Mouse (Mus musculus) midbrain, postnatal 0 days (tissue): ENCODE results near the gene Fbxl14. TPM values are rescaled to one million over a fixed set of nuclear protein-coding genes. Genes with fewer than 3 reads are reported as not detected.
A peak's percentile ranks its signal among the peaks of the same experiment; 100 is the strongest.

ENCODE experiments used
- ATAC-seq: fragments of 200-750 bp; cut with Nextera tagmentation; 2 replicates; pipeline ENCODE4 v1.8.0; 2017; ENCODE audit warnings: moderate number of reproducible peaks, mild to moderate bottlenecking, moderate TSS enrichment, moderate library complexity; ENCODE audit not compliant: low FRiP score
- DNase-seq: peaks from one replicate; pipeline ENCODE4 v3.0.0-alpha.2; 2015; ENCODE audit warnings: low spot score
- H3K27ac ChIP-seq: fragments of 300-500 bp; sonication (generic); 2 replicates; pipeline ENCODE4 v1.5.1; 2014; ENCODE audit warnings: low read depth, mild to moderate bottlenecking, low read length, mixed read lengths
- H3K27me3 ChIP-seq: fragments of 300-500 bp; sonication (generic); 2 replicates; pipeline ENCODE4 v1.6.1; 2014; ENCODE audit warnings: low read length, control low read depth, mixed read lengths; ENCODE audit not compliant: insufficient read depth
- H3K36me3 ChIP-seq: fragments of 300-500 bp; sonication (generic); 2 replicates; pipeline ENCODE4 v1.6.1; 2014; ENCODE audit warnings: low read length, control low read depth, mixed read lengths; ENCODE audit not compliant: insufficient read depth
- H3K4me1 ChIP-seq: fragments of 300-500 bp; sonication (generic); 2 replicates; pipeline ENCODE4 v1.6.1; 2014; ENCODE audit warnings: mild to moderate bottlenecking, control low read depth, antibody characterized with exemption, low read length, mixed read lengths; ENCODE audit not compliant: insufficient read depth
- H3K4me2 ChIP-seq: fragments of 300-500 bp; sonication (generic); 2 replicates; pipeline ENCODE4 v1.6.1; 2014; ENCODE audit warnings: low read depth, mild to moderate bottlenecking, low read length, mixed read lengths; ENCODE audit not compliant: poor library complexity, severe bottlenecking
- H3K4me3 ChIP-seq: fragments of 300-500 bp; sonication (generic); 2 replicates; pipeline ENCODE4 v1.5.1; 2014; ENCODE audit warnings: low read depth, mild to moderate bottlenecking, low read length, moderate library complexity
- H3K9ac ChIP-seq: fragments of 300-500 bp; sonication (generic); replicated peaks from 2 replicates; pipeline ENCODE4 v1.6.1; 2014; ENCODE audit warnings: mild to moderate bottlenecking, low read length, moderate library complexity, mixed read lengths; ENCODE audit not compliant: poor library complexity, severe bottlenecking
- H3K9me3 ChIP-seq: fragments of 300-500 bp; sonication (generic); 2 replicates; pipeline ENCODE4 v1.6.1; 2016; ENCODE audit warnings: low read length, control low read depth
- CTCF ChIP-seq: IDR thresholded peaks from 2 replicates; pipeline ENCODE4 v1.5.1; 2016; ENCODE audit warnings: antibody characterized with exemption, mild to moderate bottlenecking
- WGBS: fragments of 180-500 bp; shearing (Covaris S2); extraction: QIAGEN DNeasy Blood & Tissue Kit; methylation state at CpG from one replicate; pipeline ENCODE4 v1.1.7; 2014; 5-methylcytosine and 5-hydroxymethylcytosine counted together
- polyA plus RNA-seq: library from polyadenylated mRNA; unstranded; fragments of >200 nt; fragmentation: Nextera tagmentation; extraction: Ambion mirVana; gene quantifications from 2 replicates; pipeline ENCODE4 v1.2.1, GENCODE M21; 2015
- total RNA-seq: library from RNA; depleted of rRNA; stranded (reverse); fragments of >200 nt; gene quantifications from 2 replicates; pipeline ENCODE4 v1.2.3, GENCODE M21; 2014

Fbxl14 gene
- total and polyA plus RNA-seq, 2 experiments from 2014 or later = 1.7 to 45.9 TPM

GRCm38 (mm10) chr6:119508221-119508620 lies 28.8 kb downstream of the Fbxl14 start:
- 92% methylated on average over 6 of the region's 6 CpGs for WGBS
- DNase-seq (no peak), ATAC-seq (no peak)
- Histone ChIP-seq H3K4me3 (no peak overlapping the region), H3K4me2 (no peak overlapping the region), H3K4me1 (no peaks in the 10 kb centered on the region), H3K27ac (no peak overlapping the region), H3K9me3 (no peaks in the 10 kb centered on the region), H3K27me3 (no peaks in the 10 kb centered on the region), H3K9ac (no peak overlapping the region), H3K36me3 (no peaks in the 10 kb centered on the region)
- TF ChIP-seq CTCF = no peak

DNA sequence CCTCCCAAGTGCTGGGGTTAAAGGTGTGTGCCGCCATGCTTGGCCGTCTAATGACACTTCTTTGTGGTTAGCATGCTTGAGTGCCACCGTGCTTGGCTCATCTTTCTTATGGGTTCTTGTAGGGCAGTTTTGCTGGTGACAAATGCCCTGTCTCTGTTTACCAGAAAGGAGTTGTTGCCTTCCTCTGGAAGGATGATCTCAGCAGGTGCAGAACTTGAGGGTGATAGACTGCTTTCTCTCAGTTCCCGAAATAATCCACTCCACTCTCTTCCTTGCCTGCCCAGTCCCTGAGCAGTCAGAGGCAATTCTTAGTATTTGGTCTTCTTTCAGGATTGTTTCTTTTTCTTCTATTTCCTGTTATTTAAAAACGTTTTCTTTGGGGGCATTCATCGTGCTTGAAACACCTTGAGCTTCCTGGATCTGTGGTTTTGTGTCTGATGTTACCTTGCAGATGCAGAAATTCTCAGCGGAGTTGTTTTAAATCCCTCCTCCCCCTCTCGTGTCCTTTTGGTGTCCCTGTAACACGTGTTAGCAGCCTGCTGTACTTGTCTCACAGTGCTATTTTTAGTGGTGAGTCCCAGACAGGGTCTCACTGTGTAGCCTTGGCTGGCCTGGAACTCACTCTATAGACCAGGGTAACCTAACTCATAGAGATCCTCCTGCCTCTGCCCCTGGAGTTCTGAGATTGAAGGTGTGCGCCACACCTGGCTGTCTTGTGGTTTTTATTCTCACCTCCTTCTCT lies 29.3 kb downstream of the Fbxl14 start:
- no peak overlapping the region for H3K4me3 ChIP-seq
- no peak overlapping the region for H3K4me2 ChIP-seq
- no peak for DNase-seq
- 82% methylated on average over 10 of the region's 10 CpGs for WGBS
- no peaks in the 10 kb centered on the region for H3K4me1 ChIP-seq
- no peaks in the 10 kb centered on the region for H3K36me3 ChIP-seq
- no peaks in the 10 kb centered on the region for H3K27me3 ChIP-seq
- no peak for ATAC-seq
- TF ChIP-seq CTCF = no peak
- no peak overlapping the region for H3K27ac ChIP-seq
- H3K9me3 ChIP-seq = no peaks in the 10 kb centered on the region
- no peak overlapping the region for H3K9ac ChIP-seq

DNA sequence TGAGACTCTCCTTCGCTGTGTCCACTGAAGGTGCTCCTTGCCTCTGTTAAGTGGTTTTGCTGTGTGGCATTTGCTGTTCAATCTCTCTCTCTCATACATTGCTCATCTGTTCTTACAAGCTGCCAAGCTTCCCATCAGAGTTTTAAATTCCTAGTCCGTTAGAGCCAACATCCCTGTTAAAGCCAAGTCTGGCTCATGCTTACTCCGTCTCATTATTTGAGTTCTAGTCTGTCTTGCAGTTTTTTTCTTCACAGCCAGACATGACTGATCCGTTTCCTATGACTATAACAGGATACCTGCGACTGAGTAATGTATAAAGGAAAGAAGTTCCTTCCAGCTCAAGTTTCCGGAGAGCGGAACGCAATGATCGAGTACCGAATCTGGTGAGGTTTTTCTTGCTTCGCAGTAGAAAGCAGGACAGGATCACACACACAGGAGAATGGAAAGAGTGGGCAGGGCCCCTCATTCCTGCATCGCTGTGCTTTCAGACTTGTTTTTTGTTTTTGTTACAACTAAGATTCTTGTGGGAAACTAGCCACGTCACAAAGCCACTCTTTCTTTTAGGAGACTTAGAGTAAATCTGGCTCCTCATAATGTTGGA lies 30.1 kb downstream of the Fbxl14 start:
- Histone ChIP-seq H3K27ac (no peak overlapping the region), H3K9me3 (no peaks in the 10 kb centered on the region), H3K4me2 (no peak overlapping the region), H3K27me3 (no peaks in the 10 kb centered on the region), H3K9ac (no peak overlapping the region), H3K4me1 (0 out of 2 replicates have a peak, but pooled peaks cover 2% of the 10 kb centered on the region), H3K4me3 (no peak overlapping the region), H3K36me3 (no peaks in the 10 kb centered on the region)
- TF ChIP-seq CTCF = no peak
- ATAC-seq (no peak), DNase-seq (no peak)
- 91% methylated on average over 13 of the region's 13 CpGs for WGBS

- no peaks in the 10 kb centered on the region for H3K36me3 ChIP-seq
- ATAC-seq (no peak), DNase-seq (no peak)
- 90% methylated on average over 11 of the region's 11 CpGs for WGBS
- TF ChIP-seq CTCF = no peak
- H3K27ac ChIP-seq = no peak overlapping the region
- no peak overlapping the region for H3K4me2 ChIP-seq
- H3K4me1 ChIP-seq = 0 out of 2 replicates have a peak, but pooled peaks cover 3% of the 10 kb centered on the region
- no peak overlapping the region for H3K4me3 ChIP-seq
- no peaks in the 10 kb centered on the region for H3K27me3 ChIP-seq
- H3K9me3 ChIP-seq = no peaks in the 10 kb centered on the region
- H3K9ac ChIP-seq = no peak overlapping the region
Measured at GRCm38 (mm10) chr6:119512701-119513100, 33.2 kb downstream of the Fbxl14 start.

DNA sequence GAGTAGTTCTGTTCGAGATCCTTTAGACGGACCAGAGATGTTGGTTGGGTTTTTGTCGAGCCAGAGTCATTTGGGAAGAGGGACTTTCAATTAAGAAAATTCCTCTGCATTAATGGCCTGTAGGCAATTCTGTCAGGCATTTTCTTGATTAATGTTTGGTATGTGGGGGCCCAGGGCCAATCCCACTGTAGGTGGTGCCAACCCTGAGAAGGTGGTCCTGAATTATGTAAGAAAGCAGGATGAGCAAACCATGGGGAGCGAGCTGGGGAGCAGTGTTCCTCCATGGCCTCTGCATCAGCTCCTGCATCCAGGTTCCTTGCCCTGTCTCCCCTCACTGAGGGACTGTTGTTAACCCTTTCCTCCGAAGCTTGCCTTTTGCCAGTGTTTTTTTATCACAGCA lies 34.0 kb downstream of the Fbxl14 start:
- ATAC-seq (no peak), DNase-seq (no peak)
- Histone ChIP-seq H3K4me2 (no peak overlapping the region), H3K9ac (no peak overlapping the region), H3K27me3 (no peaks in the 10 kb centered on the region), H3K9me3 (no peaks in the 10 kb centered on the region), H3K4me1 (0 out of 2 replicates have a peak, but pooled peaks cover 3% of the 10 kb centered on the region), H3K36me3 (no peaks in the 10 kb centered on the region), H3K4me3 (no peak overlapping the region), H3K27ac (no peak overlapping the region)
- TF ChIP-seq CTCF = no peak
- WGBS = 81% methylated on average over 5 of the region's 5 CpGs

GRCm38 (mm10) chr6:119514085-119514484 lies 34.6 kb downstream of the Fbxl14 start:
- Histone ChIP-seq H3K4me3 (no peak overlapping the region), H3K9ac (no peak overlapping the region), H3K27me3 (no peaks in the 10 kb centered on the region), H3K27ac (no peak overlapping the region), H3K4me1 (0 out of 2 replicates have a peak, but pooled peaks cover 3% of the 10 kb centered on the region), H3K9me3 (no peaks in the 10 kb centered on the region), H3K36me3 (no peaks in the 10 kb centered on the region), H3K4me2 (no peak overlapping the region)
- WGBS = 62% methylated on average over 7 of the region's 7 CpGs
- ATAC-seq = no peak
- no peak for TF ChIP-seq CTCF
- DNase-seq = peak; percentile 72
